Mouse (Mus musculus): ENCODE data around the gene Mfsd10.
A peak's percentile ranks its signal among the peaks of the same experiment; 100 is the strongest.

The Mfsd10 gene

GRCm38 (mm10) chr5:34604576-34604975 is 32.4 kb downstream of the Mfsd10 start:
- DNase-seq: peak; percentile 58

GRCm38 (mm10) chr5:34593202-34593727 is 43.7 kb downstream of the Mfsd10 start:
- DNase-seq: peak; percentile 72

- DNase-seq: peak; percentile 65
Measured at GRCm38 (mm10) chr5:34592666-34593065, 44.3 kb downstream of the Mfsd10 start.

GRCm38 (mm10) chr5:34592224-34592623 is 44.8 kb downstream of the Mfsd10 start:
- peak; percentile 69 for DNase-seq

GRCm38 (mm10) chr5:34591388-34592004 is 45.5 kb downstream of the Mfsd10 start:
- peak; percentile 78 for DNase-seq

GRCm38 (mm10) chr5:34590702-34591101 is 46.3 kb downstream of the Mfsd10 start:
- DNase-seq: peak; percentile 80

- DNase-seq: peak; percentile 53
Measured at GRCm38 (mm10) chr5:34590059-34590458, 47.0 kb downstream of the Mfsd10 start.

- DNase-seq: peak; percentile 66
Measured at GRCm38 (mm10) chr5:34587881-34588280, 49.1 kb downstream of the Mfsd10 start.

- DNase-seq: peak; percentile 81
Measured at GRCm38 (mm10) chr5:34585216-34585615, 51.8 kb downstream of the Mfsd10 start.
